Mouse (Mus musculus) liver, postnatal 0 days (tissue): ENCODE data around the gene Dpyd.

Experiments
- CTCF ChIP-seq: sonication (generic); IDR thresholded peaks from 2 replicates; pipeline ENCODE4 v1.5.1; 2016; ENCODE audit warnings: antibody characterized with exemption, low read depth
- EP300 ChIP-seq: IDR thresholded peaks from 2 replicates; pipeline ENCODE4 v1.6.1; 2016; ENCODE audit warnings: antibody characterized with exemption, low read depth, mild to moderate bottlenecking

DNA sequence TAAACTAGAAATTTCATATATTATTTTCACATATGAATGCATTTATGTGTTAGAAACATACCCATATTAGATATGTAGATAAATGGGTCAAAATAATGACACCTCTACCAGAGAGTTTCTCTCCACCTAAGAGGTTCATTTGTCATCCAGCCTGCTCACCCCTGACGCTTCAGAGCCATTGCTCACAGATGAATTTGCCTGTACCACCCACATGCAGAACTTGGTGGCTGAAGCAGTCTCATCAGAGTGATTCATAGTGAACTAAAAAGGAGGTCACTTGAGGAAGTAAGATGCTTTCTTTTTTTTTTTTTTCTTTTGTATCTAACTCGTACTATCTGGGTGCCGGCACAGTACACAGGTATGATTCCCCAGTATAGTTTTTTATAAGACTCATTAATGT is 188.3 kb downstream of the Dpyd start:
- no peak for TF ChIP-seq CTCF
- no peak for TF ChIP-seq EP300
